Mouse (Mus musculus): Measurements from ENCODE around the gene Carm1. TPM values are rescaled to one million over a fixed set of nuclear protein-coding genes. Genes with fewer than 3 reads are reported as not detected.

The Carm1 gene
- polyA plus RNA-seq, 1 experiment from 2014 or later: 57.1 TPM

- 97% methylated on average over 3 of the region's 3 CpGs for WGBS
- no peak overlapping the region for H3K9ac ChIP-seq (ENCODE audit: low read depth, low read length)
- DNase-seq (ENCODE audit: low spot score) (no peak), ATAC-seq (ENCODE audit: low read depth) (no peak)
- H3K27me3 ChIP-seq (replicated peaks; ENCODE audit: control insufficient read depth, insufficient read depth, low read length): no peaks in the 10 kb centered on the region
- no peaks in the 10 kb centered on the region for H3K9me3 ChIP-seq (ENCODE audit: control insufficient read depth, low read length)
- peaks cover 30% of the 10 kb centered on the region for H3K36me3 ChIP-seq (ENCODE audit: control insufficient read depth, insufficient read depth, low read length)
- no peak overlapping the region for H3K4me2 ChIP-seq (ENCODE audit: low read depth, low read length)
- no peak overlapping the region for H3K27ac ChIP-seq (replicated peaks; ENCODE audit: low read depth, low read length)
- H3K4me3 ChIP-seq (ENCODE audit: low read depth, low read length): no peak overlapping the region
- no peaks in the 10 kb centered on the region for H3K4me1 ChIP-seq (ENCODE audit: control insufficient read depth, insufficient read depth, low read length)
These were observed 12.5 kb downstream of the Carm1 start for GRCm38 (mm10) chr9:21559151-21559550.

- 59% methylated on average over 1 of the region's 1 CpGs for WGBS
- H3K4me3 ChIP-seq (ENCODE audit: low read depth, low read length): no peak overlapping the region
- no peaks in the 10 kb centered on the region for H3K4me1 ChIP-seq (ENCODE audit: control insufficient read depth, insufficient read depth, low read length)
- H3K36me3 ChIP-seq (ENCODE audit: control insufficient read depth, insufficient read depth, low read length): peaks cover 23% of the 10 kb centered on the region
- H3K27me3 ChIP-seq (replicated peaks; ENCODE audit: control insufficient read depth, insufficient read depth, low read length): no peaks in the 10 kb centered on the region
- DNase-seq (ENCODE audit: low spot score): no peak
- no peak overlapping the region for H3K9ac ChIP-seq (ENCODE audit: low read depth, low read length)
- no peak overlapping the region for H3K4me2 ChIP-seq (ENCODE audit: low read depth, low read length)
- ATAC-seq (ENCODE audit: low read depth): no peak
- H3K9me3 ChIP-seq (ENCODE audit: control insufficient read depth, low read length): no peaks in the 10 kb centered on the region
- no peak overlapping the region for H3K27ac ChIP-seq (replicated peaks; ENCODE audit: low read depth, low read length)
These were observed 17.7 kb downstream of the Carm1 start for GRCm38 (mm10) chr9:21564420-21564819.

- H3K4me3 ChIP-seq (ENCODE audit: low read depth, low read length): no peak overlapping the region
- H3K4me1 ChIP-seq (ENCODE audit: control insufficient read depth, insufficient read depth, low read length): no peaks in the 10 kb centered on the region
- H3K9me3 ChIP-seq (ENCODE audit: control insufficient read depth, low read length): no peaks in the 10 kb centered on the region
- ATAC-seq (ENCODE audit: low read depth): no peak
- DNase-seq (ENCODE audit: low spot score): no peak
- no peak overlapping the region for H3K4me2 ChIP-seq (ENCODE audit: low read depth, low read length)
- no peak overlapping the region for H3K9ac ChIP-seq (ENCODE audit: low read depth, low read length)
- WGBS: 91% methylated on average over 4 of the region's 4 CpGs
- H3K27me3 ChIP-seq (replicated peaks; ENCODE audit: control insufficient read depth, insufficient read depth, low read length): no peaks in the 10 kb centered on the region
- H3K36me3 ChIP-seq (ENCODE audit: control insufficient read depth, insufficient read depth, low read length): peaks cover 30% of the 10 kb centered on the region
- H3K27ac ChIP-seq (replicated peaks; ENCODE audit: low read depth, low read length): no peak overlapping the region
These were observed 18.4 kb downstream of the Carm1 start for GRCm38 (mm10) chr9:21565004-21565586.

- 92% methylated on average over 1 of the region's 1 CpGs for WGBS
- H3K4me2 ChIP-seq (ENCODE audit: low read depth, low read length): no peak overlapping the region
These were observed 19.8 kb downstream of the Carm1 start for GRCm38 (mm10) chr9:21566538-21566937.

GRCm38 (mm10) chr9:21567051-21567450, 20.4 kb downstream of the Carm1 start:
- Histone ChIP-seq H3K27me3 (replicated peaks; ENCODE audit: control insufficient read depth, insufficient read depth, low read length) (no peaks in the 10 kb centered on the region), H3K36me3 (ENCODE audit: control insufficient read depth, insufficient read depth, low read length) (peaks cover 37% of the 10 kb centered on the region), H3K4me3 (ENCODE audit: low read depth, low read length) (no peak overlapping the region), H3K4me1 (ENCODE audit: control insufficient read depth, insufficient read depth, low read length) (no peaks in the 10 kb centered on the region), H3K4me2 (ENCODE audit: low read depth, low read length) (no peak overlapping the region), H3K9ac (ENCODE audit: low read depth, low read length) (no peak overlapping the region), H3K27ac (replicated peaks; ENCODE audit: low read depth, low read length) (no peak overlapping the region), H3K9me3 (ENCODE audit: control insufficient read depth, low read length) (no peaks in the 10 kb centered on the region)
- DNase-seq (ENCODE audit: low spot score) (no peak), ATAC-seq (ENCODE audit: low read depth) (no peak)
- 74% methylated on average over 2 of the region's 2 CpGs for WGBS

More at GRCm38 (mm10) chr9:21566538-21566937, 19.8 kb downstream of the Carm1 start:
- ATAC-seq (ENCODE audit: low read depth) (no peak), DNase-seq (ENCODE audit: low spot score) (no peak)
- Histone ChIP-seq H3K4me3 (ENCODE audit: low read depth, low read length) (no peak overlapping the region), H3K4me1 (ENCODE audit: control insufficient read depth, insufficient read depth, low read length) (no peaks in the 10 kb centered on the region), H3K36me3 (ENCODE audit: control insufficient read depth, insufficient read depth, low read length) (peaks cover 36% of the 10 kb centered on the region), H3K9ac (ENCODE audit: low read depth, low read length) (no peak overlapping the region), H3K9me3 (ENCODE audit: control insufficient read depth, low read length) (no peaks in the 10 kb centered on the region), H3K27ac (replicated peaks; ENCODE audit: low read depth, low read length) (no peak overlapping the region), H3K27me3 (replicated peaks; ENCODE audit: control insufficient read depth, insufficient read depth, low read length) (no peaks in the 10 kb centered on the region)

- ATAC-seq (ENCODE audit: low read depth): no peak
- H3K9ac ChIP-seq (ENCODE audit: low read depth, low read length): no peak overlapping the region
- no peaks in the 10 kb centered on the region for H3K27me3 ChIP-seq (replicated peaks; ENCODE audit: control insufficient read depth, insufficient read depth, low read length)
- WGBS: 92% methylated on average over 8 of the region's 8 CpGs
- H3K36me3 ChIP-seq (ENCODE audit: control insufficient read depth, insufficient read depth, low read length): peaks cover 47% of the 10 kb centered on the region
- H3K4me3 ChIP-seq (ENCODE audit: low read depth, low read length): no peak overlapping the region
- H3K4me2 ChIP-seq (ENCODE audit: low read depth, low read length): no peak overlapping the region
- no peaks in the 10 kb centered on the region for H3K4me1 ChIP-seq (ENCODE audit: control insufficient read depth, insufficient read depth, low read length)
- no peaks in the 10 kb centered on the region for H3K9me3 ChIP-seq (ENCODE audit: control insufficient read depth, low read length)
- no peak for DNase-seq (ENCODE audit: low spot score)
- H3K27ac ChIP-seq (replicated peaks; ENCODE audit: low read depth, low read length): no peak overlapping the region
These were observed 22.1 kb downstream of the Carm1 start for GRCm38 (mm10) chr9:21568657-21569255.

GRCm38 (mm10) chr9:21574012-21574801, 27.5 kb downstream of the Carm1 start:
- Histone ChIP-seq H3K36me3 (ENCODE audit: control insufficient read depth, insufficient read depth, low read length) (peaks cover 97% of the 10 kb centered on the region), H3K4me1 (ENCODE audit: control insufficient read depth, insufficient read depth, low read length) (no peaks in the 10 kb centered on the region), H3K4me2 (ENCODE audit: low read depth, low read length) (no peak overlapping the region), H3K27me3 (replicated peaks; ENCODE audit: control insufficient read depth, insufficient read depth, low read length) (no peaks in the 10 kb centered on the region), H3K27ac (replicated peaks; ENCODE audit: low read depth, low read length) (no peak overlapping the region), H3K9me3 (ENCODE audit: control insufficient read depth, low read length) (no peaks in the 10 kb centered on the region), H3K4me3 (ENCODE audit: low read depth, low read length) (no peak overlapping the region), H3K9ac (ENCODE audit: low read depth, low read length) (no peak overlapping the region)
- DNase-seq (ENCODE audit: low spot score): no peak
- WGBS: 93% methylated on average over 8 of the region's 8 CpGs
- no peak for ATAC-seq (ENCODE audit: low read depth)

GRCm38 (mm10) chr9:21575253-21575652, 28.6 kb downstream of the Carm1 start:
- H3K9me3 ChIP-seq (ENCODE audit: control insufficient read depth, low read length): no peaks in the 10 kb centered on the region
- WGBS: 97% methylated on average over 10 of the region's 10 CpGs
- no peak overlapping the region for H3K27ac ChIP-seq (replicated peaks; ENCODE audit: low read depth, low read length)

More at GRCm38 (mm10) chr9:21575253-21575652, 28.6 kb downstream of the Carm1 start:
- ATAC-seq (ENCODE audit: low read depth) (no peak), DNase-seq (ENCODE audit: low spot score) (no peak)
- Histone ChIP-seq H3K4me1 (ENCODE audit: control insufficient read depth, insufficient read depth, low read length) (no peaks in the 10 kb centered on the region), H3K4me2 (ENCODE audit: low read depth, low read length) (no peak overlapping the region), H3K4me3 (ENCODE audit: low read depth, low read length) (no peak overlapping the region), H3K27me3 (replicated peaks; ENCODE audit: control insufficient read depth, insufficient read depth, low read length) (no peaks in the 10 kb centered on the region), H3K36me3 (ENCODE audit: control insufficient read depth, insufficient read depth, low read length) (peaks cover 97% of the 10 kb centered on the region), H3K9ac (ENCODE audit: low read depth, low read length) (no peak overlapping the region)

Measured in embryonic facial prominence, embryonic 14.5 days (tissue).